Mouse (Mus musculus) stomach, embryonic 16.5 days (tissue): ENCODE measurements around the gene Map4k4. TPM values are rescaled to one million over a fixed set of nuclear protein-coding genes. Genes with fewer than 3 reads are reported as not detected.

Source experiments
- ATAC-seq: fragments of 200-750 bp; cut with Nextera tagmentation; 2 replicates; pipeline ENCODE4 v1.8.0; 2017; ENCODE audit warnings: moderate number of reproducible peaks, moderate TSS enrichment; ENCODE audit not compliant: insufficient read depth, low FRiP score
- H3K27ac ChIP-seq: fragments of 300-500 bp; sonication (generic); 2 replicates; pipeline ENCODE4 v1.5.1; 2014; ENCODE audit warnings: low read length
- H3K27me3 ChIP-seq: fragments of 300-500 bp; sonication (generic); 2 replicates; pipeline ENCODE4 v1.6.1; 2014; ENCODE audit warnings: low read length, control low read depth, mixed read lengths; ENCODE audit not compliant: control insufficient read depth, insufficient read depth
- H3K36me3 ChIP-seq: fragments of 300-500 bp; sonication (generic); 2 replicates; pipeline ENCODE4 v1.6.1; 2014; ENCODE audit warnings: low read length; ENCODE audit not compliant: control insufficient read depth, insufficient read depth
- H3K4me1 ChIP-seq: fragments of 300-500 bp; sonication (generic); 2 replicates; pipeline ENCODE4 v1.6.1; 2014; ENCODE audit warnings: low read length, control low read depth, mixed read lengths; ENCODE audit not compliant: control insufficient read depth, insufficient read depth
- H3K4me2 ChIP-seq: fragments of 300-500 bp; sonication (generic); 2 replicates; pipeline ENCODE4 v1.6.1; 2014; ENCODE audit warnings: low read depth, low read length, mixed read lengths
- H3K4me3 ChIP-seq: fragments of 300-500 bp; sonication (generic); replicated peaks from 2 replicates; pipeline ENCODE4 v1.5.1; 2014; ENCODE audit warnings: mild to moderate bottlenecking, low read length
- H3K9ac ChIP-seq: fragments of 300-500 bp; sonication (generic); 2 replicates; pipeline ENCODE4 v1.6.1; 2014; ENCODE audit warnings: low read length
- H3K9me3 ChIP-seq: fragments of 300-500 bp; sonication (generic); replicated peaks from 2 replicates; pipeline ENCODE4 v1.6.1; 2016; ENCODE audit warnings: low read length, control low read depth; ENCODE audit not compliant: control insufficient read depth
- WGBS: fragments of 180-500 bp; shearing (Covaris S2); extraction: QIAGEN DNeasy Blood & Tissue Kit; methylation state at CpG from one replicate; pipeline ENCODE4 v1.1.7; 2014; 5-methylcytosine and 5-hydroxymethylcytosine counted together
- polyA plus RNA-seq: library from polyadenylated mRNA; unstranded; fragments of >200 nt; fragmentation: Nextera tagmentation; extraction: Ambion mirVana; gene quantifications from 2 replicates; pipeline ENCODE4 v1.2.1, GENCODE M21; 2015

Map4k4 gene
- polyA plus RNA-seq, 1 experiment from 2014 or later: 15.3 TPM

GRCm38 (mm10) chr1:39908976-39909375, 8.3 kb downstream of the Map4k4 start:
- H3K4me1 ChIP-seq: peaks cover 51% of the 10 kb centered on the region
- WGBS: 92% methylated on average over 2 of the region's 2 CpGs

GRCm38 (mm10) chr1:39911446-39911845, 10.7 kb downstream of the Map4k4 start:
- WGBS: 48% methylated on average over 3 of the region's 3 CpGs
- peaks cover 6% of the 10 kb centered on the region; the same call in 1 of the 2 replicates for H3K36me3 ChIP-seq
- peaks cover 3% of the 10 kb centered on the region; the same call in 1 of the 2 replicates for H3K9me3 ChIP-seq
- H3K9ac ChIP-seq: no peak overlapping the region
- peaks cover 34% of the 10 kb centered on the region for H3K4me1 ChIP-seq
- H3K27me3 ChIP-seq: no peaks in the 10 kb centered on the region
- H3K4me2 ChIP-seq: no peak overlapping the region
- no peak for ATAC-seq
- no peak overlapping the region for H3K4me3 ChIP-seq
- H3K27ac ChIP-seq: no peak overlapping the region

More at GRCm38 (mm10) chr1:39908976-39909375, 8.3 kb downstream of the Map4k4 start:
- no peak for ATAC-seq
- Histone ChIP-seq H3K27me3 (no peaks in the 10 kb centered on the region), H3K4me3 (no peak overlapping the region), H3K9me3 (no peaks in the 10 kb centered on the region), H3K27ac (no peak overlapping the region), H3K9ac (no peak overlapping the region), H3K36me3 (peaks cover 3% of the 10 kb centered on the region; the same call in 1 of the 2 replicates), H3K4me2 (no peak overlapping the region)

GRCm38 (mm10) chr1:39913256-39913655, 12.5 kb downstream of the Map4k4 start:
- H3K27me3 ChIP-seq: no peaks in the 10 kb centered on the region
- ATAC-seq: no peak
- H3K27ac ChIP-seq: no peak overlapping the region
- H3K4me3 ChIP-seq: no peak overlapping the region
- WGBS: 57% methylated on average over 4 of the region's 4 CpGs
- H3K9me3 ChIP-seq: peaks cover 3% of the 10 kb centered on the region; the same call in 1 of the 2 replicates
- no peak overlapping the region for H3K4me2 ChIP-seq
- H3K4me1 ChIP-seq: peaks cover 33% of the 10 kb centered on the region
- H3K9ac ChIP-seq: no peak overlapping the region
- H3K36me3 ChIP-seq: peaks cover 6% of the 10 kb centered on the region; the same call in 1 of the 2 replicates

- no peak overlapping the region for H3K4me3 ChIP-seq
- WGBS: 89% methylated on average over 4 of the region's 4 CpGs
- H3K4me2 ChIP-seq: no peak overlapping the region
- peaks cover 3% of the 10 kb centered on the region; the same call in 1 of the 2 replicates for H3K36me3 ChIP-seq
- H3K27ac ChIP-seq: no peak overlapping the region
- peaks cover 3% of the 10 kb centered on the region; the same call in 1 of the 2 replicates for H3K9me3 ChIP-seq
- no peak overlapping the region for H3K9ac ChIP-seq
- H3K4me1 ChIP-seq: peaks cover 30% of the 10 kb centered on the region
- H3K27me3 ChIP-seq: no peaks in the 10 kb centered on the region
- ATAC-seq: no peak
Measured at GRCm38 (mm10) chr1:39916144-39916543, 15.4 kb downstream of the Map4k4 start.

GRCm38 (mm10) chr1:39917855-39918516, 17.3 kb downstream of the Map4k4 start:
- whole genome bisulfite sequencing: 74% methylated on average over 13 of the region's 13 CpGs
- no peaks in the 10 kb centered on the region for H3K27me3 ChIP-seq
- no peak overlapping the region; the same call in 1 of the 2 replicates for H3K27ac ChIP-seq

GRCm38 (mm10) chr1:39918517-39919115, 17.9 kb downstream of the Map4k4 start:
- H3K9ac ChIP-seq: no peak overlapping the region
- no peaks in the 10 kb centered on the region for H3K27me3 ChIP-seq
- no peak for ATAC-seq
- H3K27ac ChIP-seq: no peak overlapping the region
- H3K4me1 ChIP-seq: peaks cover 50% of the 10 kb centered on the region
- 62% methylated on average over 7 of the region's 7 CpGs for WGBS
- peaks cover 3% of the 10 kb centered on the region; the same call in 1 of the 2 replicates for H3K9me3 ChIP-seq
- H3K4me3 ChIP-seq: no peak overlapping the region
- peaks cover 3% of the 10 kb centered on the region; the same call in 1 of the 2 replicates for H3K36me3 ChIP-seq
- H3K4me2 ChIP-seq: no peak overlapping the region

More at GRCm38 (mm10) chr1:39917855-39918516, 17.3 kb downstream of the Map4k4 start:
- Histone ChIP-seq H3K4me3 (no peak overlapping the region), H3K9ac (no peak overlapping the region), H3K9me3 (peaks cover 3% of the 10 kb centered on the region; the same call in 1 of the 2 replicates), H3K4me2 (no peak overlapping the region), H3K4me1 (peaks cover 44% of the 10 kb centered on the region), H3K36me3 (peaks cover 3% of the 10 kb centered on the region; the same call in 1 of the 2 replicates)
- no peak for ATAC-seq

- no peak for ATAC-seq
- WGBS: 54% methylated on average over 2 of the region's 2 CpGs
- no peak overlapping the region for H3K4me3 ChIP-seq
- no peak overlapping the region for H3K9ac ChIP-seq
- H3K9me3 ChIP-seq: no peaks in the 10 kb centered on the region
- peak overlapping the region; percentile 18; the same call in 1 of the 2 replicates for H3K27ac ChIP-seq
- H3K27me3 ChIP-seq: no peaks in the 10 kb centered on the region
- 0 out of 2 replicates have a peak, but pooled peaks cover 2% of the 10 kb centered on the region for H3K36me3 ChIP-seq
- peaks cover 59% of the 10 kb centered on the region for H3K4me1 ChIP-seq
- no peak overlapping the region for H3K4me2 ChIP-seq
Measured at GRCm38 (mm10) chr1:39920616-39921015, 19.9 kb downstream of the Map4k4 start.

GRCm38 (mm10) chr1:39921996-39922395, 21.3 kb downstream of the Map4k4 start:
- Histone ChIP-seq H3K4me2 (no peak overlapping the region), H3K27me3 (no peaks in the 10 kb centered on the region), H3K4me3 (no peak overlapping the region), H3K9me3 (no peaks in the 10 kb centered on the region), H3K4me1 (peaks cover 59% of the 10 kb centered on the region), H3K36me3 (no peaks in the 10 kb centered on the region), H3K9ac (no peak overlapping the region), H3K27ac (no peak overlapping the region; the same call in 1 of the 2 replicates)
- WGBS: 75% methylated on average over 3 of the region's 3 CpGs
- ATAC-seq: no peak

GRCm38 (mm10) chr1:39922714-39923113, 22.0 kb downstream of the Map4k4 start:
- no peak overlapping the region for H3K9ac ChIP-seq
- H3K9me3 ChIP-seq: no peaks in the 10 kb centered on the region
- H3K4me1 ChIP-seq: peaks cover 57% of the 10 kb centered on the region
- H3K4me2 ChIP-seq: peak overlapping the region; percentile 20; the same call in 1 of the 2 replicates
- H3K4me3 ChIP-seq: no peak overlapping the region
- H3K27ac ChIP-seq: peak overlapping the region; percentile 82
- no peaks in the 10 kb centered on the region for H3K27me3 ChIP-seq
- H3K36me3 ChIP-seq: no peaks in the 10 kb centered on the region
- WGBS: 38% methylated on average over 8 of the region's 8 CpGs
- peak; percentile 26; the same call in 1 of the 2 replicates for ATAC-seq
